Mouse (Mus musculus) mouse embryonic stem cell (cell line): ENCODE measurements around the gene Nacc1.

Experiments used
- in situ Hi-C, 2 experiments: fragments of 300-500 bp; cut with MboI; formaldehyde crosslinking; loops; 1 replicate in 1 of 2; 3 replicates in 1 of 2; pipeline ENCODE4 v1.14.3; 2019 to 2020; ENCODE audit warnings: low sequenced_read_pairs in 2 of 2, low pct_unique_long_range_greater_than_20kb in 1 of 2, mixed read lengths in 1 of 2; ENCODE audit not compliant: unreplicated experiment in 1 of 2

Nacc1 gene

DNA sequence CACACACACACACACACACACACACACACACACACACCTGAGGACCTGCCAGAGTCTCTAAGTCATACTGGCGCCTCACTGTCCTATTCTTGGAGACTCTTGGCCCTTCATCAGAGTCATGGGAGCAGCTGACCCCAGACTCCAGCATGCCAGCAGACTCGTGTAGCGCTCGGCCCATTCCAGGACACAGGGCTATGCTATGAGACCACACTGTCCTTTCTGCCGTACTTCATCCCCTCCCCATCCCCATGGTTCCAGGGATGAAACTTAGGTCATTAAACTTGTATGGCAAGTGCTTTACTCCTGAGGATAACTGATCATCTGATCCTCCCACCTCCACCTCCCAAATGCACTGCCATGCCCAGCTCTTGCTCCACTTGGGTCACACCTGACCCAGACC, 30.8 kb upstream of the Nacc1 start:
- in situ Hi-C loops = no loop called here

- in situ Hi-C loops = no loop called here
These were observed 29.1 kb upstream of the Nacc1 start for GRCm38 (mm10) chr8:84716790-84717189.

- in situ Hi-C loops = no loop called here
These were observed 28.3 kb upstream of the Nacc1 start for GRCm38 (mm10) chr8:84715893-84716468.

- in situ Hi-C loops = loop anchor here in 1 of 2 experiments (5.0 kb wide), 1 partner anchor 83 kb away; no protein-coding TSS in a partner anchor
These were observed 26.5 kb upstream of the Nacc1 start for GRCm38 (mm10) chr8:84714161-84714560.

GRCm38 (mm10) chr8:84713381-84713780, 25.7 kb upstream of the Nacc1 start:
- in situ Hi-C loops = loop anchor here in 1 of 2 experiments (5.0 kb wide), 1 partner anchor 84 kb away; no protein-coding TSS in a partner anchor

DNA sequence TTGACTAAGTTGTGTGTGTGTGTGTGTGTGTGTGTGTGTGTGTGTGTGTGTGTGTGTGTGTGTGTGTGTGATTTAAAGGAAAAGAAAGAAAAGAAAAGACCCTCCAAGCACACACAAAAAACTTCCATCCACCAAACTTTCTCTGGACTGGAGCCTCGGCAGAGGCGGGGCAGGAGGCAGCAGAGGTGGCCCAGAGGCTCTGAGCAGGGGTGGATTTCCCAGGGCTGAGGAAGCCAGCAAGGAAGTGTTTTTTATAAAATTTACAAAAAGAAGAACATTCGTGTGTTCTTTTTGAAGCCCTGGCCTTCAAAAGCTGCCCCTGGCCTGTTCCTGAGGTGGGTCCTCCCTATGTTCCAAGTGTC, 25.1 kb upstream of the Nacc1 start:
- in situ Hi-C loops = loop anchor here in 1 of 2 experiments (5.0 kb wide), 1 partner anchor 85 kb away; no protein-coding TSS in a partner anchor

- in situ Hi-C loops = loop anchor here in 1 of 2 experiments (5.0 kb wide), 1 partner anchor 85 kb away; no protein-coding TSS in a partner anchor
These were observed 24.5 kb upstream of the Nacc1 start for GRCm38 (mm10) chr8:84711933-84712758.

GRCm38 (mm10) chr8:84711312-84711711, 23.6 kb upstream of the Nacc1 start:
- in situ Hi-C loops = loop anchor here in 1 of 2 experiments (5.0 kb wide), 1 partner anchor 86 kb away; no protein-coding TSS in a partner anchor

- in situ Hi-C loops = loop anchor here in 1 of 2 experiments (5.0 kb wide), 1 partner anchor 87 kb away; no protein-coding TSS in a partner anchor
These were observed 22.3 kb upstream of the Nacc1 start for GRCm38 (mm10) chr8:84709931-84710330.

DNA sequence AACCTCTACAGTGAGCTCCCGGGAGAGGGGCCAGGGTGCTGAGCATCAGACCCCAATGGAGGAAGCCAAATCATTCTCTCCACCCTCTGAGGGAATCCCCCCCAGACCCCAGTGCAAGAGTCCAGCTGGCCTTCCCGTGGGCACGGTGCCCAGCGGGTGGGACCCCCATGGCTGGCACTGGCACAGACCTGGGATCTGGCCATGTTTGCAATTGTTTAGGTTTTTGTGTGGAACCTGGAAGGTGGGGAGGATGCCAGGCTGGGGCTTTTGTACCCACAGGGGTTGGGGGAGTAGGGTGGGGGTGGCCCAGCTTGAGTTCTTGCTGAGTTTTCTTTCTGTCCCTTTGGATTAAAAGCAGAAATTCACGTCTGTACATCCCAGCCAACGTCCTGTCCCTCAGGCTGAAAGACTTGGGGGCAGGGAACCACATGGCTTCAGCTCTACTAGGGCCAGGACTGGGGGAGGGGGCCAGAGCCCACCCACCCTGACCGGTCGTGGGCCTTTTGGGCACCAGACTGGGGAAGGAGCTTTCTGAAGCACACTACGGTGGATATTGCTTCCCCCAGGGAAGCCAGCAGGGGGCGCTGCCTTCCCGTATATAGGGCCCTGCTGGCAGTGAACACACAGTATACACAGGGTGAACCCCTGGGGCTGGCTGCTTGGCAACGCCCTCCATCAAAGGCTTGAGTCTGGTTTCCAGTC, 21.3 kb upstream of the Nacc1 start:
- in situ Hi-C loops = no loop called here

DNA sequence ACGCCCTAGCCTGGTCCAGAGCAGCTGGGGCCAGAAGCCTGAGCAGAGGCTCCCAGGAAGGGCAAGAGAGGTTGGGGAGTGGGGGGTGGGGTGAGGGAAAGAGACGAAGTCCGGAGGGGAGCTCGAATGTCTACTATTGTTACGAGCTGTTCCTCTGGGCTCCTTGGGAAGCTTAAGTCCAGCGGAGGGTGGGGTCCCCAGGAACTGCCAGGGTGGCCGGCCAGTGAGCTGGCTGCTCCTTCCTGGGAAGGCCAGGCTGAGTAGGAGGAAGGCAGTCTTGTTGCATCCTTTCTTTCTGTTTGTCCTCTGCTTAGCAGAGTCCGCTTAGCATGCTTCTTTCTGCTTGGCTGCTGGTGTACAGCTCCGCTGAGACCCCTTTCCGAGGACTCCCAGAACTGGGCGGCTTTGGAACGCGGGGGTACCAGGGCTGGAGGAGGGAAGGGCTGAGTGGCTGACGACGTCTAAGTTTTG, 20.4 kb upstream of the Nacc1 start:
- in situ Hi-C loops = no loop called here

DNA sequence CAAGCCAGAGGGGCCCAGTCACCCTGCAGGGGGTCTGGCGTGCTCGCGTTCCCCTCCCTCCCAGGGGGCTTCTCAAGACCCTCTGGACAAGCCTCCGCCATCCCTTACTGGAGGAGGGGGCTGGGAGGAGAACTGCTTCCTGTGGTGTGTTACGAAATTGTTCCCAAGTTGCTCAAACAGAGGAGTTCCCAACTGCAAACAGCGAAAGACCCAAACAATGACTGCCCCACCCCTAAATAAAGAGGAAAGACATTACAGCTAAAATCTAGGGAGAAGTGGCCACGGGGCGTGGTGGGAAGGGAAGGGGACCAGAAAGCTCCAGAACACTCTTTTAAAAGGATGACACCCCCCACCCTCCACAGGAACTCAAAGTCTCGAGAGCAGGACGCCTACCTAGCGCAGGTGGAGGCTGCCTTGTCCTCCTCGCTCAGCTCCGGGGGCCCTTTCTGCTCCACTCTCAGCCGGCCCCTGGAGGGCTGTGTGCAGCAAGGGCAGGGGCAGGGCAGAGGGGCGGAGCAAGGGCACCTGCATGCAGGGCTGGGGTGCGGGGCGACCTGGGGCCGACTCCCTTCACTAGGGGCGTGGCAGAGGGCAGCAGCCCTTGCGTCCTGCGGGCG, 19.7 kb upstream of the Nacc1 start:
- in situ Hi-C loops = no loop called here

DNA sequence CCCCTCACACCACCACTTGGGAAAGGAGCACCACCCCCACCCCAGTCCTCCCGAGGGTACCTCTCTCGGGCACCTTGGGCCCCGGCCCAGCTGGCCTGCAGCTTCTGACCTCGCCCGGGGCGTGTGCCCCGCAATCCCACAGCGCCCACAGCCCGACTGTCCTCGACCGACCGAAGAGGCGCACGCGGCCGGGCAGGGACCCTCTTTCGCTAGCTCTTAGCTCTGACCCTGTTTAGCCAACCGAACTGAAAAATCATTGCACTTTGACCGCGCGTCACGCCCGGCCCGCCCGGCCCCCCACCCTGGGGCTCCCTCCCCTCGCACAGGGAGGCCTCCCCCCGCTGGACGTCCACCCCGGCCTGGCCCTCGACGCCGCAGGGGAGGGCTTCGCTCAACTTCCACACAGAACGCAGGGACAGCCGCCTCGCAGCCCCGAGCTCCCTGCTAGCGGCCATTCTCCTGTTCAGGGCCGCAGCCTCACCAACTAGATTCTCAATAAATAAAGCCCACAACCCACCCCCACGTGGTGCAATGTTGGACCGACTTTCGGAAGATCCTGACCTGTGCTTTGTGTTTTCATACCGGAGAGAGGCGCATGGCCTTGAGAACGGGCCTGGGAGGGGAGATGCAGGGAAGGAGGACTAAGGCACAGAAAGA, 19.1 kb upstream of the Nacc1 start:
- in situ Hi-C loops = no loop called here

- in situ Hi-C loops = no loop called here
These were observed 18.3 kb upstream of the Nacc1 start for GRCm38 (mm10) chr8:84705960-84706359.

- in situ Hi-C loops = loop anchor here in 1 of 2 experiments (5.0 kb wide), 1 partner anchor 112 kb away; no protein-coding TSS in a partner anchor
These were observed 17.5 kb upstream of the Nacc1 start for GRCm38 (mm10) chr8:84704867-84705831.

GRCm38 (mm10) chr8:84704356-84704755, 16.7 kb upstream of the Nacc1 start:
- in situ Hi-C loops = loop anchor here in 1 of 2 experiments (5.0 kb wide), 1 partner anchor 113 kb away; no protein-coding TSS in a partner anchor
